Mouse (Mus musculus) left cerebral cortex, adult 6 months (tissue): ENCODE data around the gene Mettl13. TPM values are rescaled to one million over a fixed set of nuclear protein-coding genes. Genes with fewer than 3 reads are reported as not detected.

Experiments
- long read RNA-seq, 2 experiments: library from polyadenylated mRNA; unstranded; transcript quantifications; one replicate each; pipeline ENCODE4 v2.0.0; 2019 to 2020
- polyA plus RNA-seq: library from polyadenylated mRNA; unstranded; fragments of <200 nt; fragmentation: Nextera tagmentation; gene quantifications from 2 replicates; pipeline ENCODE4 v1.2.3, GENCODE M21; 2021

The Mettl13 gene
- polyA plus RNA-seq, result 2.2 and 2.9 TPM in 2 replicates
- long read RNA-seq, experiment 1, full-length matches to known transcripts, result 10 of 14 reads
- long read RNA-seq, experiment 1, partial matches to known transcripts, result 3 of 14 reads
- long read RNA-seq, experiment 1, other reads (novel, unspliced or antisense), result 1 of 14 reads
- long read RNA-seq, experiment 2, full-length matches to known transcripts, result 3 of 5 reads
- long read RNA-seq, experiment 2, partial matches to known transcripts, result 2 of 5 reads
- long read RNA-seq, experiment 2, other reads (novel, unspliced or antisense), result 0 of 5 reads

GRCm38 (mm10) chr1:162548016-162548916, at the start of gene Mettl13:
TSS of gene Mettl13 (minus strand) at chr1:162548551.

GRCm38 (mm10) chr1:162570260-162570748, 22.0 kb upstream of the Mettl13 start, which contains the start of gene Vamp4:
TSS of gene Vamp4 (plus strand) at chr1:162570515.

Other genes with a start within 250 kb of the Mettl13 start
- gene Dnm3, start 70.5 kb downstream of the Mettl13 start, polyA plus RNA-seq, result 20.1 and 25.4 TPM in 2 replicates
- 53.2 and 116 TPM in 2 replicates for gene Vamp4, start 22.0 kb upstream of the Mettl13 start, polyA plus RNA-seq
- gene Myoc, start 90.6 kb upstream of the Mettl13 start, polyA plus RNA-seq, result 19.5 and 21.6 TPM in 2 replicates
- not detected in 2 replicates for gene Myocos, start 109.7 kb upstream of the Mettl13 start, polyA plus RNA-seq
- 57.4 and 70.5 TPM in 2 replicates for gene Prrc2c, start 192.0 kb upstream of the Mettl13 start, polyA plus RNA-seq